Mouse (Mus musculus) CH12.LX (cell line): Measurements from ENCODE around the gene Agxt. TPM values are rescaled to one million over a fixed set of nuclear protein-coding genes. Genes with fewer than 3 reads are reported as not detected.
A peak's percentile ranks its signal among the peaks of the same experiment; 100 is the strongest.

ENCODE experiments used
- DNase-seq: peaks from one replicate; pipeline ENCODE4 v3.0.0-alpha.2; 2013; ENCODE audit errors: extremely low read depth
- H3K27ac ChIP-seq: 2 replicates; pipeline ENCODE4 v1.5.1; 2012; ENCODE audit warnings: low read depth, mild to moderate bottlenecking, control low read depth, moderate library complexity; ENCODE audit not compliant: insufficient read depth
- H3K27me3 ChIP-seq: replicated peaks from 2 replicates; pipeline ENCODE3; 2012; ENCODE audit warnings: inconsistent platforms
- H3K36me3 ChIP-seq, 2 experiments: replicated peaks in 1 of 2; 2 replicates each; pipeline versions ENCODE3 to v1.6.1; 2012; ENCODE audit warnings: inconsistent platforms in 1 of 2, low read length in 1 of 2, mild to moderate bottlenecking in 1 of 2, mixed read lengths in 1 of 2, moderate library complexity in 1 of 2; ENCODE audit not compliant: control insufficient read depth in 1 of 2, insufficient read depth in 1 of 2
- H3K4me1 ChIP-seq, 2 experiments: 2 replicates each; pipeline ENCODE4 v1.6.1; 2012; ENCODE audit warnings: inconsistent platforms in 1 of 2, moderate library complexity in 1 of 2; ENCODE audit not compliant: insufficient read depth in 2 of 2, control insufficient read depth in 1 of 2
- H3K4me2 ChIP-seq: 2 replicates; pipeline ENCODE4 v1.6.1; 2012; ENCODE audit warnings: low read depth, mild to moderate bottlenecking, control low read depth; ENCODE audit not compliant: poor library complexity, insufficient read depth, severe bottlenecking
- H3K4me3 ChIP-seq, 3 experiments: fragments of 150-350 bp in 1 of 3; sonication (generic) in 1 of 3; replicated peaks in 1 of 3; 2 replicates each; pipeline versions ENCODE3 to v1.5.1; 2011 to 2012; ENCODE audit warnings: low read depth in 2 of 3, low read length in 2 of 3, mild to moderate bottlenecking in 2 of 3, moderate library complexity in 2 of 3, control low read depth in 1 of 3, improper control_type of control experiment in 1 of 3, inconsistent platforms in 1 of 3, mixed read lengths in 1 of 3; ENCODE audit not compliant: poor library complexity in 1 of 3
- H3K79me2 ChIP-seq: replicated peaks from 2 replicates; pipeline ENCODE4 v1.6.1; 2012; ENCODE audit warnings: mild to moderate bottlenecking, moderate library complexity; ENCODE audit not compliant: control insufficient read depth, poor library complexity, insufficient read depth, severe bottlenecking; ENCODE audit errors: extremely low read depth
- H3K9ac ChIP-seq: 2 replicates; pipeline ENCODE4 v1.6.1; 2012; ENCODE audit warnings: low read depth, mild to moderate bottlenecking, control low read depth, moderate library complexity; ENCODE audit not compliant: insufficient read depth
- H3K9me3 ChIP-seq: replicated peaks from 2 replicates; pipeline ENCODE3; 2012; ENCODE audit warnings: low read length, inconsistent platforms, mixed read lengths
- CTCF ChIP-seq, 2 experiments: IDR thresholded peaks in 1 of 2; conservative IDR thresholded peaks in 1 of 2; 2 replicates each; pipeline ENCODE4 v1.5.1; 2011 to 2012; ENCODE audit warnings: low read depth in 2 of 2, low read length in 2 of 2, improper control_type of control experiment in 1 of 2, inconsistent platforms in 1 of 2, mild to moderate bottlenecking in 1 of 2, moderate library complexity in 1 of 2
- GABPA ChIP-seq: IDR thresholded peaks from 2 replicates; pipeline ENCODE4 v1.6.1; 2012; ENCODE audit warnings: low read depth, low read length, improper control_type of control experiment, inconsistent platforms; ENCODE audit not compliant: insufficient replicate concordance
- HCFC1 ChIP-seq: IDR thresholded peaks from 2 replicates; pipeline ENCODE4 v1.6.1; 2012; ENCODE audit warnings: low read depth, mild to moderate bottlenecking, inconsistent platforms, low read length, improper control_type of control experiment
- JUND ChIP-seq: conservative IDR thresholded peaks from 2 replicates; pipeline ENCODE4 v1.6.1; 2011; ENCODE audit warnings: low read depth, low read length, improper control_type of control experiment
- MAFK ChIP-seq: IDR thresholded peaks from 2 replicates; pipeline ENCODE4 v1.6.1; 2011; ENCODE audit warnings: low read length, improper control_type of control experiment; ENCODE audit not compliant: insufficient replicate concordance
- MAZ ChIP-seq: IDR thresholded peaks from 2 replicates; pipeline ENCODE4 v1.6.1; 2012; ENCODE audit warnings: low read depth, mild to moderate bottlenecking, inconsistent platforms, low read length, improper control_type of control experiment, moderate library complexity
- MXI1 ChIP-seq: IDR thresholded peaks from 2 replicates; pipeline ENCODE4 v1.6.1; 2011; ENCODE audit warnings: mild to moderate bottlenecking, low read depth, low read length, improper control_type of control experiment
- NRF1 ChIP-seq: IDR thresholded peaks from 2 replicates; pipeline ENCODE4 v1.6.1; 2014; ENCODE audit warnings: low read depth, mild to moderate bottlenecking, inconsistent platforms, low read length, improper control_type of control experiment, moderate library complexity
- RAD21 ChIP-seq: IDR thresholded peaks from 2 replicates; pipeline ENCODE4 v1.6.1; 2011; ENCODE audit warnings: low read depth, mild to moderate bottlenecking, low read length, improper control_type of control experiment, moderate library complexity
- SIN3A ChIP-seq: IDR thresholded peaks from 2 replicates; pipeline ENCODE4 v1.6.1; 2012; ENCODE audit warnings: low read length, improper control_type of control experiment, inconsistent platforms
- SMC3 ChIP-seq: IDR thresholded peaks from 2 replicates; pipeline ENCODE4 v1.6.1; 2011; ENCODE audit warnings: low read depth, low read length, improper control_type of control experiment
- TBP ChIP-seq: conservative IDR thresholded peaks from 2 replicates; pipeline ENCODE4 v1.6.1; 2011; ENCODE audit warnings: low read depth, low read length, improper control_type of control experiment
- TCF12 ChIP-seq: IDR thresholded peaks from 2 replicates; pipeline ENCODE4 v1.6.1; 2014; ENCODE audit warnings: low read depth, mild to moderate bottlenecking, inconsistent platforms, low read length, improper control_type of control experiment
- USF1 ChIP-seq: IDR thresholded peaks from 2 replicates; pipeline ENCODE4 v1.6.1; 2014; ENCODE audit warnings: low read depth, mild to moderate bottlenecking, inconsistent platforms, low read length, improper control_type of control experiment
- ZC3H11A ChIP-seq: IDR thresholded peaks from 2 replicates; pipeline ENCODE4 v1.6.1; 2012; ENCODE audit warnings: low read depth, mild to moderate bottlenecking, inconsistent platforms, low read length, improper control_type of control experiment
- ZMIZ1 ChIP-seq: IDR thresholded peaks from 2 replicates; pipeline ENCODE4 v1.6.1; 2012; ENCODE audit warnings: low read depth, mild to moderate bottlenecking, inconsistent platforms, low read length, improper control_type of control experiment
- dilution Hi-C: fragments of 300-500 bp; cut with MboI; formaldehyde crosslinking; loops from 2 replicates; pipeline ENCODE4 v1.14.3; 2020; ENCODE audit warnings: low sequenced_read_pairs; ENCODE audit not compliant: extremely low pct_unique_long_range_greater_than_20kb, extremely low pct_ligation_motif_present
- in situ Hi-C: fragments of 300-500 bp; cut with MboI; formaldehyde crosslinking; loops from 3 replicates; pipeline ENCODE4 v1.14.3; 2019; ENCODE audit warnings: low sequenced_read_pairs, low pct_ligation_motif_present, low pct_unique_long_range_greater_than_20kb, mixed read lengths
- polyA plus RNA-seq: library from polyadenylated mRNA; unstranded; fragments of >175 nt; gene quantifications from 2 replicates; pipeline ENCODE4 v1.2.1, GENCODE M21; 2012; ENCODE audit warnings: low read depth; ENCODE audit not compliant: insufficient read length
- total RNA-seq, 2 experiments: library from RNA; depleted of rRNA; stranded (reverse); fragments of 300-350 nt in 1 of 2; fragments of >200 nt in 1 of 2; gene quantifications; 2 replicates each; pipeline ENCODE4 v1.2.3; 2012 to 2014

Gene Agxt
- total and polyA plus RNA-seq, 3 experiments: not detected

DNA sequence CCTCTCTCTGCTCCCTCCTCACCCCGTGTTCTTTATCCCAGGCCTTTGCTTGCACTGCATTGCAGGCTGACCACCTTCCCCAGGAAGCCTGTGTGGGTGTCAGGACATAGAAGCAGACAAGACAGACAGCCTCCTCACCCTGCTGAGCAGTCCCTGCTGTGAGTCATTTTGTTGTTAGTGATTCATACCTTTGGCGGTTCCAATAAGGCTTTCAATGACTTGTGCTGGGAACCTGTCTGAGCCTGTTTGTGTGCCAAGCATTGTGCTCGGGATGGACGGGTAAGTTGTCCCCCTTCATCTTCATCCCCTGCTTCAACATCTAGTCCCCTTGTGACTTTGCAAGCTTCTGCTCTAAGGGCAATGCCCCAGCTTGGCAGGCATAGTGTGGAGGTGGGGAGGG lies 38.6 kb downstream of the Agxt start:
- H3K9me3 ChIP-seq: no peaks in the 10 kb centered on the region
- in situ Hi-C loops (no loop called here), dilution Hi-C loops (no loop called here)
- H3K9ac ChIP-seq: no peak overlapping the region
- no peak overlapping the region for H3K4me2 ChIP-seq
- no peak for DNase-seq
- no peak overlapping the region for H3K4me3 ChIP-seq
- H3K27me3 ChIP-seq: peaks cover 93% of the 10 kb centered on the region
- TF ChIP-seq USF1 (no peak), NRF1 (no peak), JUND (no peak), MAZ (no peak), MAFK (no peak), GABPA (no peak), SIN3A (no peak), TCF12 (no peak), ZMIZ1 (no peak), CTCF (conservative IDR thresholded peaks at IDR 0.05 in 1 of 2, IDR thresholded peaks at IDR 0.05 in 1 of 2; ENCODE audit: low read depth in 2 of 2, low read length in 2 of 2) (no peak), HCFC1 (no peak)
- no peaks in the 10 kb centered on the region for H3K79me2 ChIP-seq
- H3K4me1 ChIP-seq: 0 out of 4 replicates have a peak, but pooled peaks cover 0 to 4% of the 10 kb centered on the region in 2 experiments
- no peak overlapping the region for H3K27ac ChIP-seq
- no peaks in the 10 kb centered on the region for H3K36me3 ChIP-seq

DNA sequence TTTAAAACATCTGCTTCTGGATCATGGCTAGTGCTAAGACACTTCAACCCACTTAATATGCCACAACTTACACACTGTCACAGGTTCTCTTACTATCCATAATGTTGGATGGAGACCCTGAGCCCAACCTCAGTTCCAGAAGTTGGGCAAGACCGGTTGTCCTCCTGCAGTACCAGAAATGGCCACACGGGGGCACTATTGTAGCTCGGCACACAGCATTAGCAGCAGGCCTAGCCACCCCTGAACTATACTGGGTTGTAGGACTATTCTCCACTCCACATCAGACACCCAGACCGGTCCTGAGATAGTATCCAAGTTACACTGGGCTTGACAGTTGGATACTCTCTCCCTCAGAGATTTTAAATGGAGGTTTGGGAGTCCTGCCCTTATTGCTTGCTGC lies 39.4 kb downstream of the Agxt start:
- H3K27ac ChIP-seq: no peak overlapping the region
- H3K9ac ChIP-seq: no peak overlapping the region
- dilution Hi-C loops (no loop called here), in situ Hi-C loops (no loop called here)
- H3K4me1 ChIP-seq: 0 out of 4 replicates have a peak, but pooled peaks cover 0 to 4% of the 10 kb centered on the region in 2 experiments
- H3K36me3 ChIP-seq: no peaks in the 10 kb centered on the region
- peak; percentile 73 for DNase-seq
- H3K27me3 ChIP-seq: peaks cover 93% of the 10 kb centered on the region
- no peak overlapping the region for H3K4me2 ChIP-seq
- H3K9me3 ChIP-seq: no peaks in the 10 kb centered on the region
- TF ChIP-seq TBP (no peak), RAD21 (peak; percentile 88), MXI1 (no peak), SMC3 (peak; percentile 81), CTCF (conservative IDR thresholded peaks at IDR 0.05 in 1 of 2, IDR thresholded peaks at IDR 0.05 in 1 of 2; ENCODE audit: low read depth in 2 of 2, low read length in 2 of 2) (peak; percentile 88 to 97), ZC3H11A (peak; percentile 17; the same call in 1 of the 2 replicates)
- TF ChIP-seq, all 38 proteins: peak for 4
- H3K79me2 ChIP-seq: no peaks in the 10 kb centered on the region
- no peak overlapping the region for H3K4me3 ChIP-seq
